Mouse (Mus musculus): ENCODE data around the gene Tnfsfm13.

Gene Tnfsfm13

DNA sequence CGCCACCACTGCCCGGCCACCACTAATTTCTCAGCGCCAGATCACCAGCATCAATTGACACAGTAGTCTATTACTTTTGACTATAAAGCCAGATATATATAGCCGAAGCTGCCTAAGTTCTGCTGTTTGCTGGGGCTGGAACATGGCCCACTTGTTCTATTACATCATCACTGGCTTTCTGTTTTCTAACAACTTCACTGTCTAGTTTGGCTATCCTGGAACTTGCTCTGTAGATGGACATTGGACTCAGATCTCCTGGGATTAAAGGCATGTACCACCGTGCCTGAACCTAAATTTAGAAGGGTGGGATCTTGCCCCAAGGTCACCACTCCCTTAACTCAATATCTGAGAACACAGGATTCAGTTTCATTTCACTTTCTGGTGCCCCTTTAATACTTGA, 50.0 kb downstream of the Tnfsfm13 start:
- DNase-seq = no peak

- DNase-seq = no peak
Measured at GRCm38 (mm10) chr11:69635471-69635870, 60.4 kb downstream of the Tnfsfm13 start.

- no peak for DNase-seq
Measured at GRCm38 (mm10) chr11:69633128-69633866, 62.6 kb downstream of the Tnfsfm13 start.
